Mouse (Mus musculus) bone marrow, adult 2 months (tissue): Measurements from ENCODE around the gene Olfr433. TPM values are rescaled to one million over a fixed set of nuclear protein-coding genes. Genes with fewer than 3 reads are reported as not detected.

ENCODE experiments used
- H3K27ac ChIP-seq: fragments of 200-500 bp; 2 replicates; pipeline ENCODE4 v1.5.1; 2012; ENCODE audit warnings: low read depth, mild to moderate bottlenecking, control low read depth, inconsistent platforms, low read length; ENCODE audit not compliant: control insufficient read depth, poor library complexity, insufficient read depth
- H3K4me1 ChIP-seq: fragments of 200-500 bp; 2 replicates; pipeline ENCODE4 v1.6.1; 2011; ENCODE audit warnings: low read length; ENCODE audit not compliant: control insufficient read depth, insufficient read depth
- H3K4me3 ChIP-seq: fragments of 200-500 bp; replicated peaks from 2 replicates; pipeline ENCODE3; 2011; ENCODE audit warnings: mild to moderate bottlenecking, low read depth, low read length, control low read depth; ENCODE audit not compliant: control insufficient read depth
- CTCF ChIP-seq: fragments of 200-500 bp; IDR thresholded peaks from 2 replicates; pipeline ENCODE4 v1.5.1; 2011; ENCODE audit warnings: low read length, control low read depth; ENCODE audit not compliant: control insufficient read depth, insufficient read depth
- POLR2A ChIP-seq: fragments of 200-500 bp; IDR thresholded peaks from 2 replicates; pipeline ENCODE4 v1.6.1; 2011; ENCODE audit warnings: low read depth, mild to moderate bottlenecking, control low read depth, low read length, borderline replicate concordance; ENCODE audit not compliant: control insufficient read depth
- WGBS: fragments of 180-500 bp; shearing (Covaris S2); methylation state at CpG from one replicate; pipeline ENCODE4 v1.1.7; 2018; 5-methylcytosine and 5-hydroxymethylcytosine counted together
- polyA plus RNA-seq: library from polyadenylated mRNA; stranded (reverse); fragments of >200 nt; gene quantifications from 2 replicates; pipeline ENCODE4 v1.2.4, GENCODE M21; 2011; ENCODE audit warnings: low replicate concordance; ENCODE audit not compliant: missing spikeins, insufficient read depth, insufficient read length

The Olfr433 gene
- polyA plus RNA-seq, 1 experiment = not detected

DNA sequence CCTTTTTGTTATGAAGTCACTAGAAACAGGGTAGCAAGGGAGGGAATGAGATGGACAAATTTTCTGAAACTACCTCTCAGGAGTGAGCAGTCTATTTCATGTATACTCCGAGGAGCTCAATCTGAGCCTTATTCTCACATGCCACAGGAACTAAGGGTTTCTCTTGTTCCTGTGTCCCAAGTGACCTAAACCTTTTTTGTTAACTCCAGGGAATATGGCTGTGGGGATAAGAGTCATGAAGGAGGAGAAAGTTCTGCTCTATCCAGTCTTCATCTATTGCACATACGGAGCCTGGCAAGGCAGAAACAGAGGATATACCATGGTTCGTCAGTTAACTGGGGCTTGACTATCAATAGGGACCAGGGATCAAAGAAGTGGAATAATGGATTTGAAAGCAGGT lies 25.8 kb downstream of the Olfr433 start, which contains the start of gene Olfr430:
Gene Olfr430, plus strand, starts transcription at position 301 of the 400 bp plus-strand sequence.
- WGBS = 89% methylated on average over 3 of the region's 3 CpGs
- TF ChIP-seq POLR2A = no peak
- no peak for TF ChIP-seq CTCF
- Histone ChIP-seq H3K4me3 (no peak within 1 kb of the TSS), H3K4me1 (no peaks in the 10 kb centered on the region), H3K27ac (no peak within 1 kb of the TSS)

DNA sequence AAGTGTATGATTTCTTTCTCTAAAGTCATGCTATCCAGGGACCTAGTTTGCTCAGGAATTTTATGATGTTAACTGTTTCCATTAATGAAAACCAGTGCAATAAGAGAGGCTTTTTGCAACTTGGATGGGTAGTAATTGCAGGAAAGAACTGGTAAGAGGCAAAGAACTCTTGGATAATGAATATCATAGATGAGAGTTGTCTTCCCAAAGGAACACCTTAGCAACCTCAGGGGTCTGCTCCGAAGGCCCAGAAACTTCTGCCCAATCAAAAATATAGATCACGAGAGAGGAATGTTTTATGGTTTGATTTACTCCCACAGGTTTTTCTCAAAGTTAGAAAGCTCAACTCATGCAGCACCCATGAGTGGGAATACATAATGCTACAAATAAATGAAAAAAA lies 43.5 kb downstream of the Olfr433 start, which contains the start of gene Olfr429:
Gene Olfr429, plus strand, starts transcription at position 301 of the 400 bp plus-strand sequence.
- H3K4me3 ChIP-seq = no peak within 1 kb of the TSS
- WGBS = 73% methylated on average over 2 of the region's 2 CpGs
- no peak for TF ChIP-seq CTCF
- no peaks in the 10 kb centered on the region for H3K4me1 ChIP-seq
- H3K27ac ChIP-seq = no peak within 1 kb of the TSS

Other genes with a start within 250 kb of the Olfr433 start
- 5.0 and 20.2 TPM in 2 replicates for gene Ifi211, start 127.7 kb upstream of the Olfr433 start, polyA plus RNA-seq
- gene Mndal, start 98.2 kb upstream of the Olfr433 start, polyA plus RNA-seq = 74.7 and 117 TPM in 2 replicates
- gene Ifi203, start 98.0 kb upstream of the Olfr433 start, polyA plus RNA-seq = 18.4 and 39.9 TPM in 2 replicates
- gene Ifi202b, start 58.0 kb upstream of the Olfr433 start, polyA plus RNA-seq = 1.5 TPM in 1 of 2 replicates, not detected in the other
- 1.1 and 1.4 TPM in 2 replicates for gene Ifi205, start 8.9 kb upstream of the Olfr433 start, polyA plus RNA-seq
- 0.29 TPM in 1 of 2 replicates, not detected in the other for gene Olfr432, start 8.5 kb downstream of the Olfr433 start, polyA plus RNA-seq
- not detected in 2 replicates for gene Olfr430, start 25.9 kb downstream of the Olfr433 start, polyA plus RNA-seq
- gene Olfr429, start 43.6 kb downstream of the Olfr433 start, polyA plus RNA-seq = not detected in 2 replicates
- not detected in 2 replicates for gene Olfr427, start 56.2 kb downstream of the Olfr433 start, polyA plus RNA-seq
- not detected in 2 replicates for gene Olfr231, start 80.5 kb downstream of the Olfr433 start, polyA plus RNA-seq
- gene Olfr424, start 90.8 kb downstream of the Olfr433 start, polyA plus RNA-seq = not detected in 2 replicates
- gene Olfr420, start 114.9 kb downstream of the Olfr433 start, polyA plus RNA-seq = not detected in 2 replicates
- 47.1 and 68.7 TPM in 2 replicates for gene Spta1, start 132.1 kb downstream of the Olfr433 start, polyA plus RNA-seq
- gene Olfr419, start 211.4 kb downstream of the Olfr433 start, polyA plus RNA-seq = not detected in 2 replicates